In the genomic region with DNA sequence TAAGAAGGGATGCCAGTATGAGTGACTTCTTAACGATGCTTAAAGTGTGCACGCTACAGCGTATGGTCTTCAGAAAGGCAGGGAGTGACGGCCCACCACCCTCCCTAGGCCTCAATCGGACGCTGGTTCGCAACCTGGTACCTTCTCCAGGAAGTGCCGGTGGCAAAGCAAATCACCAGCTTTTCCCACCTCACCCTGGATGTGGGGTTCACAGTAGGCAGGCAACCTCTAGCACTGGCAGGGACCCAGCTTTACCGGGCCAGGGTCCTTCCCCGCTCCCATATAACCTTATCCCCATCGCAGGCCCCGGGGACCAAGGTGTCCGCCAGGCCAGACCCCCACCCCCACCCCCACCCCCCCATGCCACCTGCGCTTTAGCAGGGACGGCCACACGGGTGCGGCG, we compare ENCODE assay signal across 8 mouse cellular contexts. TPM values are rescaled to one million over a fixed set of nuclear protein-coding genes. Genes with fewer than 3 reads are reported as not detected.
DNase-seq lines count a peak whose midpoint lies in the region; ATAC-seq lines count a peak whose summit lies in the region.

No protein-coding gene starts in this region.

- no peaks in the 10 kb centered on the region for H3K9me3 ChIP-seq in neural tube, embryonic 11.5 days (ENCODE audit: control insufficient read depth, low read length)
- H3K9me3 ChIP-seq in forebrain, embryonic 11.5 days (ENCODE audit: control insufficient read depth, low read length): no peaks in the 10 kb centered on the region
- no peaks in the 10 kb centered on the region for H3K9me3 ChIP-seq in midbrain, embryonic 11.5 days (ENCODE audit: control insufficient read depth, low read length)

- DNase-seq in cerebellum, adult 9-10 months: peak; percentile 57
- DNase-seq in cerebellum, postnatal 36 days: no peak
- DNase-seq in neural tube, embryonic 11.5 days (ENCODE audit: low spot score): peak; percentile 42
- no peak for DNase-seq in neural tube, embryonic 10.5 days (ENCODE audit: extremely low spot score, low spot score)
- DNase-seq in forebrain, embryonic 11.5 days (ENCODE audit: low spot score): no peak
- DNase-seq in kidney, postnatal 25 days: peak; percentile 8 to 50
- DNase-seq in midbrain, embryonic 11.5 days (ENCODE audit: low spot score, missing footprints): peak; percentile 93
- DNase-seq in thymus, postnatal 4 days: peak; percentile 53

- H3K27me3 ChIP-seq in neural tube, embryonic 11.5 days (ENCODE audit: control insufficient read depth, insufficient read depth, low read length): no peaks in the 10 kb centered on the region
- no peaks in the 10 kb centered on the region for H3K27me3 ChIP-seq in forebrain, embryonic 11.5 days (ENCODE audit: control insufficient read depth, insufficient read depth, low read length)
- H3K27me3 ChIP-seq in midbrain, embryonic 11.5 days (ENCODE audit: control insufficient read depth, insufficient read depth, low read length): no peaks in the 10 kb centered on the region

- 0% methylated on average over 14 of the region's 18 CpGs for WGBS in neural tube, embryonic 11.5 days
- 0% methylated on average over 17 of the region's 18 CpGs for WGBS in forebrain, embryonic 11.5 days
- 1% methylated on average over 18 of the region's 18 CpGs for WGBS in midbrain, embryonic 11.5 days

- peak overlapping the region; percentile 73 for H3K9ac ChIP-seq in neural tube, embryonic 11.5 days (ENCODE audit: low read length)
- H3K9ac ChIP-seq in forebrain, embryonic 11.5 days (ENCODE audit: low read length): peak overlapping the region; percentile 79
- peak overlapping the region; percentile 81 for H3K9ac ChIP-seq in midbrain, embryonic 11.5 days (ENCODE audit: low read length)

- peaks cover 11% of the 10 kb centered on the region; the same call in 1 of the 2 replicates for H3K4me1 ChIP-seq in neural tube, embryonic 11.5 days (ENCODE audit: control insufficient read depth, insufficient read depth, low read length)
- H3K4me1 ChIP-seq in forebrain, embryonic 11.5 days (replicated peaks; ENCODE audit: control insufficient read depth, insufficient read depth, low read length): peaks cover 4% of the 10 kb centered on the region; the same call in 1 of the 2 replicates
- peaks cover 8% of the 10 kb centered on the region; the same call in 1 of the 2 replicates for H3K4me1 ChIP-seq in midbrain, embryonic 11.5 days (ENCODE audit: control insufficient read depth, insufficient read depth, low read length)

- peak overlapping the region; percentile 76 for H3K4me2 ChIP-seq in neural tube, embryonic 11.5 days (ENCODE audit: low read depth)
- peak overlapping the region; percentile 75 for H3K4me2 ChIP-seq in forebrain, embryonic 11.5 days (ENCODE audit: low read depth, low read length, severe bottlenecking)
- H3K4me2 ChIP-seq in midbrain, embryonic 11.5 days: peak overlapping the region; percentile 61

- peak overlapping the region; percentile 78; the same call in 1 of the 2 replicates for H3K27ac ChIP-seq in neural tube, embryonic 11.5 days (ENCODE audit: low read depth, low read length)
- H3K27ac ChIP-seq in forebrain, embryonic 11.5 days (ENCODE audit: low read depth, low read length): 0 out of 2 replicates have a peak overlapping the region, but pooled peaks have one; percentile 6
- H3K27ac ChIP-seq in midbrain, embryonic 11.5 days (ENCODE audit: low read depth, low read length): peak overlapping the region; percentile 35; the same call in 1 of the 2 replicates

- ATAC-seq in neural tube, embryonic 11.5 days (ENCODE audit: insufficient read depth, low FRiP score, low TSS enrichment): peak; percentile 71
- peak; percentile 70 for ATAC-seq in forebrain, embryonic 11.5 days (replicated peaks; ENCODE audit: low FRiP score)
- peak; percentile 70 for ATAC-seq in midbrain, embryonic 11.5 days (ENCODE audit: low FRiP score)

- no peaks in the 10 kb centered on the region for H3K36me3 ChIP-seq in neural tube, embryonic 11.5 days (ENCODE audit: control insufficient read depth, insufficient read depth, low read length)
- peaks cover 3% of the 10 kb centered on the region; the same call in 1 of the 2 replicates for H3K36me3 ChIP-seq in forebrain, embryonic 11.5 days (ENCODE audit: control insufficient read depth, insufficient read depth, low read length)
- H3K36me3 ChIP-seq in midbrain, embryonic 11.5 days (ENCODE audit: control insufficient read depth, insufficient read depth, low read length): no peaks in the 10 kb centered on the region

- peak overlapping the region; percentile 86 for H3K4me3 ChIP-seq in neural tube, embryonic 11.5 days (ENCODE audit: low read depth, low read length)
- peak overlapping the region; percentile 79 for H3K4me3 ChIP-seq in forebrain, embryonic 11.5 days (ENCODE audit: low read depth, low read length)
- H3K4me3 ChIP-seq in midbrain, embryonic 11.5 days (ENCODE audit: low read depth, low read length): peak overlapping the region; percentile 80

RNA-seq across cellular contexts. Expression of a gene that starts 0.3 kb away (rescaled TPM):
- 64.9 and 65.6 TPM in 2 replicates for polyA plus RNA-seq in neural tube, embryonic 11.5 days (2014; fragmentation: Nextera tagmentation; extraction: Ambion mirVana)
- 74.4 and 80.7 TPM in 2 replicates for polyA plus RNA-seq in forebrain, embryonic 11.5 days (2014; fragmentation: Nextera tagmentation; extraction: Ambion mirVana)
- polyA plus RNA-seq in midbrain, embryonic 11.5 days (2014; fragmentation: Nextera tagmentation; extraction: Ambion mirVana): 60.0 and 67.2 TPM in 2 replicates

Comparison
In these comparisons a context has a peak if more than half of its experiments do, and no peak if none do; other contexts are left out.
1. DNase-seq: peak in cerebellum, adult 9-10 months (single experiment), neural tube, embryonic 11.5 days (single experiment), kidney, postnatal 25 days (2 of 2), midbrain, embryonic 11.5 days (single experiment) and thymus, postnatal 4 days (single experiment); none in cerebellum, postnatal 36 days (0 of 2), neural tube, embryonic 10.5 days (single experiment) and forebrain, embryonic 11.5 days (single experiment).
2. H3K27ac ChIP-seq: peak in every context shown above with its lines; median percentile 78 in neural tube, embryonic 11.5 days; 35 in midbrain, embryonic 11.5 days; 6 in forebrain, embryonic 11.5 days.
3. Peak in every context shown above with its lines, with median percentiles within 50 percentile points of each other: ATAC-seq, H3K4me2 ChIP-seq, H3K4me3 ChIP-seq and H3K9ac ChIP-seq.